Mouse (Mus musculus): ENCODE data around the gene Prkar1b.
A peak's percentile ranks its signal among the peaks of the same experiment; 100 is the strongest.

The Prkar1b gene

DNA sequence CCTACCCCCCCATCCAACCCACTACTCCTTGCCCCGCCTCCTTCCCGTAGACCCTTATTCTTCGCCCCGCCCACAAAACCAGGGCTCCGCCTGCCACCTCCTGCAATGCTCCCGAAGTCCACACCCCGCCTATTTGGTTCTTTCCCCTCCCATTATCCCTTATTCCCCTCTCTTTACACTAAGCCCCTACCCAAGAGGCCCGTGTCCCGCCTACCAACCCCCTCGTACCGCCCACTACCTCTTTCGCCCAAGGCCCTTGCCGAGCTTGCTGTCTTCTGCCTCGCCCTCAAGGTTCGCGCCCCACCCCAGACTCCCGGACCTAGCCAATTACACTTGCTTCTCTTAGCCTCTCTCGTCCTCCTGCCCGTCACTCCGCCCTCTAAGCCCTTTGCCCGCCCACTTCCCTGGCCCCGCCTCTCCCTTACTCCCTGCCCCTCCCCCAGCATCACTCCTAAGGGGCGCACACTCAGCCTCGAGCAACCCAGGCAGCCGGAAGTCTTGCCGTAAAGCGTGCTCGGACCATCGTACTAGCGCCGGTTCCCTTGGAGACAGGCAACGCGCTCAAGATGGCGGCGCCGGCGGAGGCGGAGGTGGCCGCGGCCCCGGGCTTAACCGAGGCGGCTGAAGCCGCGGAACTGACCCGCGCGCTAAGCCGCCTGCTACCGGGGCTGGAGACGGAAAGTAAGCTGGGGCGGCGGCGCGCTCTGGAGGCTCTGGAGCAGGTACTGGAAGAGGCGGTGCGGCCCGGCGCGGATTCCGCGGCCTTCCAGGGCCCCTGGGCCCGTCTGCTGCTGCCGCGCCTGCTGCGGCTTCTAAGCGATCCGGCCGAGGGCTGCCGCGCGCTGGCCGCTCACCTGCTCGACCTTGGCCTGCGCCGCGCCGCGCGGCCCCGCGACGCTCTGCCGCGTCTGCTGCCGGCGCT, at the start of gene Prkar1b, which contains the start of gene Dnaaf5:
TSS of gene Prkar1b (minus strand) at position 321 of the 922 bp plus-strand sequence.
TSS of gene Dnaaf5 (plus strand) at position 543 of the 922 bp plus-strand sequence.
- peak; percentile 99 for DNase-seq (ENCODE audit: low spot score)

DNA sequence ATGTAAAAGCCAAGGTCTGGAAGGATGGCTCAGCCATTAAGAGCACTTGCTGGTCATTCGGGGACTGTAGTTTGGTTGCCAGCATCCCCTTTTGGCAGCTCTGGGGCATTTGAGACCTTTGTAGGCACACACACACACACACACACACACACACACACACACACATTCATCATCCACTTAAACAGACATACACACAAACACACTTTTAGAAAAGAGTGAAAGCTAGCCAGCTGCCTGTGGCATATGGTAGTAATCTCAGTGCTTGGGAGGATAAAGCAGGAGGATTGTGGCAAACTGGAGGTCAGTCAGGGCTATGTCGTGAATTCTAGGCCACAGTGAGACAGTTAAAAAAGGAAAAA, 49.8 kb upstream of the Prkar1b start:
- no peak for DNase-seq (ENCODE audit: low spot score)

GRCm38 (mm10) chr5:139198779-139199178, 49.0 kb upstream of the Prkar1b start:
- no peak for DNase-seq (ENCODE audit: low spot score)

DNA sequence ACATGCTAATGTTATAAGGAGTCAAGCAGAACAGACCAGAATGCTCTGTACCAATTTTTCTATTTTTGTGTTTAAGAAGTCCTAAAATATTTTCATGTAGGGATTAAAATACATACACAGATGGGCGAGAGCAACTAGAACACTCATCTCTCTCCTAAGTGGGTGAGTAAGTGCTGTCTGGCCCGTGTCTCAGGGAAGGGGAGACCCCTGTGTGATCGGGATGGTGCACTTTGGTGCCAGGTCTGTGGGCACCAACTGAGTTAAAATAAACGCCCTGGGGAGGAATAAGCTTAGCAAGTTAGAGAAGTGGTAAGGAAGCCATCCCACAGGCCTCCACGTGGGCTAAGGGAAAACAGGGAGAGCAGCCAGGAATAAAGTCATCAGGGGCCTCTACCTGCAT, 41.2 kb upstream of the Prkar1b start:
- no peak for DNase-seq (ENCODE audit: low spot score)

DNA sequence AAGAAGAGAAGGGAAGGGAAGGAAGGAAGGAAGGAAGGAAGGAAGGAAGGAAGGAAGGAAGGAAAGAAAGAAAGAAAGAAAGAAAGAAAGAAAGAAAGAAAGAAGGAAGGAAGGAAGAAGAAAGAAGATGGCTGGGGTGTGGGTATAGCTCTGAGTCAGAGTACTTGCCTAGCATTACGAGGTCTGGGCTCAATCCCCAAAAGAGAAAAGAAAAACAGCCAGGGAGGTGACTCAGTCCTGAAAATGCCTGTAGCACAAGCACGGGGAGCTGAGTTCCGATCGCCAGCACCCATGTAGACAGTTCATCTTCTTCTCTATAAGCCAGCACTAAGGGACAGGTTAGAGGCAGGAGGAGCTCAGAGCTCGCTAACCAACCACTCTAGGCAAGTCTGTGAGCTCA, 39.9 kb upstream of the Prkar1b start:
- DNase-seq (ENCODE audit: low spot score): no peak

DNA sequence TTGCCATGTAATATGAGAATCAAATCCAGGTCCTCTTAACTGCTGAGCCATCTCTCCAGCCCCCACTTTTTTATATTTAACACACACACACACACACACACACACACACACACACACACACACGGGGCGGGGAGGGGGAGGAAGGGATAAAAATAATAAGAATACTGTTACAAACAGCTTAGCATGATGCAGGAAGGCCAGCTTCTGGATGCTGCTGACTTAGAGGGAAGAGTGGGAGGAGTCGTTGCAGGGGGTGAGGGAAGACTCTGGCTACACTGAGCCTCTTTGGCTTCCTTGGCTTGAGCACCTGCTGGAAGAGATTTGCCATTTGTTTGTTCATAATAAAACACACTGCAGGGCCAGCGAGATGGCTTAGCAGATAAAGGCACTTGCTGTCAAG, 35.1 kb upstream of the Prkar1b start:
- no peak for DNase-seq (ENCODE audit: low spot score)

DNA sequence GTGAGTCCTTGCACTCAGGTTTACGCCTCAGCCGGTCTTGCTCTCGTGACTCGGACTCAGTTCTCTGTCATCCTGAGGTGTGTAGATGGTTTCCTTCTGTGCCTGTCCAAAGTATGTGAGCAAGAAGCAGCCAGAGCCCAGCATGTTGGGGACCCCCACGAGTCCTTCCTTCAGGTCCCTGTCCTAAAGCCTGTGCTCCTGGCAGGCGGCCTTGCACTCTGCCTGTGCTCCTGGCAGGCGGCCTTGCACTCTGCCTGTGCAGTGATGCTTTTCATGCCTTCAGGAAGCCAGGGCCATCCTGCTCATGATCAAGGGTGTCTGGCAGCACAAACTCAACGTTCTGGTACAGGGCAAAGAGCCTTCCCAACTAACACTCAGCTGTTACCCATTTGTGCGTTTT, 33.8 kb upstream of the Prkar1b start:
- no peak for DNase-seq (ENCODE audit: low spot score)

GRCm38 (mm10) chr5:139183131-139183530, 33.3 kb upstream of the Prkar1b start:
- no peak for DNase-seq (ENCODE audit: low spot score)

DNA sequence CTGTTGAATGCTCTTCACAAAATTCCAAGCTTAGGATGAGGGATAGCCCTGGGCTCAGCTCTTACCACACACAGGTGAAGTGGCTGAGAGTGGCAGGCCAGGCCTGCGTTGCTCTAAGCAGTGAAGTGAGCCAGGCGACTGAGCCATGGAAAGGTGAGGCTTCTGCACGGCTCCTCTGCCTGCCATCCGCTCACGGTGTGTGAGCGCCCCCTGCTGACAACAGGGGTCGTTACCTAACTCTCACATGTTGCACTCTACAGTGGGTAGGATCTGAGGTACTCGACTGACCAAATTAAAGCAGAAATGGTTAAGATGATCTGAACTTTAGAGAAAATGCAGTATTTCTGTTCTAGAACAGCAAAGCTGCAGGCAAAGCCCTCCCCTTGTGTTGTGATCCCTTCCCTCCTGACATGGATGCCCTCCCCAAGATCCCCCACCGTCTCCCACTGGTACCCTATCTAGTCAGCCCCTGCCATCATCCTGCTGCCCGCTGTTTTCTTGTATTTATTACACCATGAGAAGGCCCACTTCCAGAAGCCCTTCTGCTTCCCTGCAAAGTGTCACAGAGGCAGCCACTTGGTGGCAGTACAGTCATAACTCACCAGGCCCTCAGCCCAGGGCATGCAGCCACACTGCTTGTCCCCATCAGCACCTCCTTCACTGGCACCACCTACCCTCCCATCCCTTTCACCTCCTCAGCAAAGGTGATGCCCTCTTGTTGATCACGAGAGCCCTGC, 29.3 kb upstream of the Prkar1b start:
- peak; percentile 73 for DNase-seq (ENCODE audit: low spot score)

DNA sequence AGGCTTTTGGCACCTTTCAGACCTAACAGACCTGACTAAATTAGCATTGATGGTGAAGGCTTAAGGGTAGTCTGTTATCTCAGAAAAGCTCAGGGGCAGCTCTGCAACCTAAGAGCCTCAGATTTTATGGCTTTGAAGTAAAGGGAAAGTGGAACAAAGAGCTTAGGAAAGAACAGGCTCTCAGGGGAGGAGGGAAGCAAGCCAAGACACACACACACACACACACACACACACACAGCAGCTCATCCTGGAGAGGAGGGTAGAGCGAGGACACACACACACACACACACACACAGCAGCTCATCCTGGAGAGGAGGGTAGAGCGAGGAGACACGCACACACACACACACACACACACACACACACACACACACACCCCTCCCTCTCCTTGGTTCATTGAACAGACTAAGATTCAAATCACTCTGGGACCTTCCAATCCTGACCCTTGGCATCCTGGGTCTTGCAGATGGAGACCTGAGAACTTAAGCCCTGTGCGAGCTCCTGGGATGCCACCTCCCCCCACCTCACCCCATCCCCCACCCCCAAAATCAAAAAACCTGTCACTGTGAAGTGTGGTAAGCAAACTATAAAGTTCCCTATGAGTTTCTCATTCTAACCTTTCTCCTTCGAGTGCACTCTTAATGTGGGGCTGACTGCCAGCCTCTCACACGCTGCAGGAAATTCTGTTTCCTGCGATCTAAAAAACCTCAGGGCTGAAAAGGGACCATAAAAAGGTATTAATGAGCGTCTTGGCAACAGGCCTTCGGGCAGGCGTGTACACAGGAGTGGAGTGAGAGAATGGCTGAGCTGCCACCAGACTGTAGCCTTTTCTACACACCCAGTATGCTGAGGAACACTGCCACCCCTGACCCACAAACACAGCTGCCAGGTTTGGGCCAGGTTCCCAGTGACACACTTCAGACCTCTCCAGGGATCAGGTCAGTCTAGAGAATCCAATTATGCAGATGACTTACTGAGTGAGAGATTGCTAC, 25.1 kb upstream of the Prkar1b start:
- no peak for DNase-seq (ENCODE audit: low spot score)

- no peak for DNase-seq (ENCODE audit: low spot score)
Observed at GRCm38 (mm10) chr5:139174141-139174540, 24.3 kb upstream of the Prkar1b start.

GRCm38 (mm10) chr5:139171929-139172328, 22.1 kb upstream of the Prkar1b start:
- no peak for DNase-seq (ENCODE audit: low spot score)

GRCm38 (mm10) chr5:139167548-139167947, 17.7 kb upstream of the Prkar1b start:
- DNase-seq (ENCODE audit: low spot score): no peak

DNA sequence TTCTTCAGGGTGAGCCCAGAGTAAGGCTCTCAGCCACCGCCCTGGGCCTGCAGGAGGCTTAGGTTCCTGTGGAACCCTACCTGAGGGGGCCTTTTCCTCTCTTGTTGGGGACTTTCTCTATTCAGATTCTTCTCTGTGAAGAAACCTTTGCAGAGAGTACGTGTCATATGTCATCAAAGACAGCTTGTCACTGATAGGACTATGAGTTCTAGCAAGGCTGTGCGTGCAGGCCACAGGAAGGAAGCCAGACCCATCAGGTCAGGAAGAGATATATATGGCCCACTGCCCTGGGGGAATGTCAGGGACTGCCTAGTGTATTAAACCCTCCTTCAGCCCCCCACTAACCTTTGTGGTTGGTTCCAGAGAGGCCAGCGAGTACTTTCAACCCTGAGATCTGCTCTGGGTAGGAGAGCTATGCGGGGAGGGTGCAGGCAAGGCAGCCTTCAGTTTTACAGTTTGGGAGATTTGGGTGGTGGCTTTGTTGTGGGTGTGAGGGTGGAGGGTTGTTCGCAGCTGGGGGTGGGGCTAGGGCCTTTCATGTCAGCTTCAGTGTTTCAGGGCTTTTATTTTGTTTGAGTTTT, 17.1 kb upstream of the Prkar1b start:
- peak; percentile 24 for DNase-seq (ENCODE audit: low spot score)

DNA sequence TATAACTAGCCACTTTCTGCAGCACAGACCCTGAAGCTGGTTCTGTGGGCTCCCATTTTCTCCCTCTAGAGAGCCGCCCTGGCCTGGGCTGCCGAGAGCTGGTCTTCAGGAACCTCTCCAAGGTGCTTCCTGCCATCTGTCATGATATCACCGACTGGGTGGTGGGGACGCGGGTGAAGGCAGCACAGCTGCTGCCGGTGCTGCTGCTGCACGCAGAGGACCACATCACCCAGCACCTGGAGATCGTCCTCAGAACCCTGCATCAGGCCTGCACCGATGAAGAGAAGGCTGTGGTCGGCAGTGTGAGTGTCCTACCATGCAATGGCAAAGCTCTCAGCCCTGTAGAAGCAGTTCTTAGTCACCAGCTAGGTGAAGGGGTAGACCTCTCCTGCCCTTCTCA, 11.8 kb upstream of the Prkar1b start:
- no peak for DNase-seq (ENCODE audit: low spot score)

DNA sequence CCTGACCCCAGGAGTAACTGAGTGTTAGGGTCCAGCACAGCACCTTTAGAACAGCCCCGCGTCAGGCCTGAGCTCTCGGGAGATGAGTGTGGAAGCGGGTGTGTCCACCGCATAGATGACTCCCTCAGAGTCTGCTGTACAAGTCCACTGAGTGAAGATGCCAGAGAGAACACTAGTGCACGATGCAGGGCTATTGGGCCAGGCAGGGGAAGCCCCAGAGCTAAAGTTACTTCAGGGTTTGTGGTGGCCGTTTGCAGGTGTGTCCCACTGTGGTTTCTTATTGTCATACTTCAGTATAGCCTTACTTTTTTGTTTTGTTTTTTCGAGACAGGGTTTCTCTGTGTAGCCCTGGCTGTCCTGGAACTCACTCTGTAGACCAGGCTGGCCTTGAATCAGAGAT, 11.1 kb upstream of the Prkar1b start:
- no peak for DNase-seq (ENCODE audit: low spot score)

DNA sequence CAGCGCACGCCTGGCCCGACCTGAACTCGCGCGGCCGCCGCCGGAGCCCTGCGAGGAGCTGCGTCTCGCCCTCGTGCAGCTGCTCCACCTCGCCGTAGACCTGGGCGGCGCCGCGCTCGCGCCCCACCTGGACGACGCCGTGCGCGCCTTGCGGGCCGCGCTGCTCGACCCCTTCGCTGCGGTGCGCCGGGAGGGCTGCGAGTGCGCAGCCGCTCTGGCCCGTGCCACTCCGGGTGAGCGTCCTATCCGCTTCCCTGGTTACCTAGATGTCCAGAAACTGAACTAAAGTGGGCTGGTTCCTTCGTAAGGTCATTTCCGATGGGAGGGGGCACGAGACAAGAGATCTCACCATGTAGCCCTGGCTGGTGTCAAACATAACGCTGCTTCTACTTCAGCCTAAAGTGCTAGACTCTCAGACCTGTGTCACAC, 816 bp upstream of the Prkar1b start:
- DNase-seq (ENCODE audit: low spot score): peak; percentile 30

DNA sequence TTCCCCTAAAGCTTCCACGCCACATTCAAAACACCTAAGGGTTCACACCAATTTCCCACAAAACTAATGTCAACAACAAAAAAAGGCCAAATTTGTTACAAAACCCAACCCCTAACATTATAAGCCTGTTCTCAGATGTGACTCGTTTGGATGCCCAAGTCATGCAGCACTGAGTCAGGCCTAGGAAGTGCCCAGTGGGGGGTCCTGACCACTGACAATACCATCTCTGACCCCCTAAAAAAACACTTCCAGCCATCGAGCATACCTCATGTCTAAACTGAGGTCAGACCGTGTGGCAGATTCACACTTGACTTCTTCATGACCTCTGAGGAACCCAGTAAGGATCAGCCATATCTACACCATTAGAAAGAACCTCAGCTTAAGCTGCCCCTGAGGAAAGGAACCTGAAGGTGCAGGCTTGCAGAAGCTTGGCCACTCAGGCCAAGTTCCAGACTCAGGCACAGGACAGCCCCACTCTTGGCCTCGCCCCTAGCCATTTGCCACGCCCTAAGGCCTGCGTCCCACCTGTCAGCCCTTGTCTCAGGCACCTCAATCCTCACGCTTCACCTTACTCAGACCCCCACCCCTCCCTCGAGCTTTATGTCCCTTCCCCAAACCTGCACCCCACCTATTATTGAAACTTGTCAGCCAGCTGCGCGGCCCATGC, 662 bp downstream of the Prkar1b start:
- DNase-seq (ENCODE audit: low spot score): no peak

DNA sequence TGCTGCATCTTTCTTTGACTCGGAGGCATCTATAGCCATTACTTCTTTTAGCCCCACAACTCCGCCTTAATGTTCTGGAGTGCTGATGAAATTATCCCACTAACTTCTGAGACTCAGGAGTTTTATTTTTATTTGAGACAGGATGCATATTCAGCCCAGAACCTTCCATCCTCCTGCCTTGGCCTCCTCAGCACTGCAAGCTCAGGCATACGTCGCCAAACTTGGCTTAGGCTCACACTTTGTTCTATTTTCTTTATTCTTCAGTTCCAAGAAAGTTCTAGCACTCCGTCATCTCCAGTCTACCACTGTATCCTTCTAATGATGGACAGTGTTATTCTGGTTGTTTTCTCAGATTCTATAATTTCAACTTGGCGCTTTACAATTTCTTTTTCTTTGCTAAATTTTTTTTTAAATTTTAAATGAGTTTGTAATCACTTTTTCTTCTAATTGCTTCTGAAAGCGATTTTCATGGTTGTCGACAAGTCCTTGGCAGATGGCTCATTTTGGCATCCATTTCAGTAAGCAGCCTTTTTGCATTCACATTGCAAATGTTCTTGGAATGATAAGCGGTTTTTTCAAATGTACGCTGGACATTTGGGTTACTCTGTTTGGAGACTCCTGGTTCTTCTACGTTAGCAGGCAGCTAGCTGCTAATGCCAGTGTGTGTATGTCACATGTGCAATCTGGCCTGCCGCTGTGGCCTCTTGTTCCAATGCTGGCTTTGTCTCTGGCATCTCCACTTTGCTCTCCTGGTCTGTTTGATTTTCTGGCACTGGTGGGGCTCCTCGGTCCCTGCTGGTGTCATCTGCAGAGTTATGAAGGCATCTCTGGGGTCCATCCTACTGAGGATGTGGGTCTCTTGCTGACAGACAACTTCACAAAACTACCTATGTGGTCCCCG, 2.4 kb downstream of the Prkar1b start:
- no peak for DNase-seq (ENCODE audit: low spot score)

Measured in spleen, adult 12 weeks (tissue).